Mouse (Mus musculus) liver, embryonic 11.5 days (tissue): ENCODE measurements around the gene Mark3. TPM values are rescaled to one million over a fixed set of nuclear protein-coding genes. Genes with fewer than 3 reads are reported as not detected.

ENCODE experiments used
- ATAC-seq: fragments of 200-750 bp; cut with Nextera tagmentation; replicated peaks from 2 replicates; pipeline ENCODE4 v1.8.0; 2017; ENCODE audit warnings: moderate number of reproducible peaks, mild to moderate bottlenecking, moderate TSS enrichment, moderate library complexity; ENCODE audit not compliant: low FRiP score
- DNase-seq: peaks from one replicate; pipeline ENCODE4 v3.0.0-alpha.2; 2017; ENCODE audit warnings: low spot score
- H3K27ac ChIP-seq: fragments of 300-500 bp; sonication (generic); 2 replicates; pipeline ENCODE4 v1.5.1; 2014; ENCODE audit warnings: mild to moderate bottlenecking, low read depth, low read length, control low read depth
- H3K27me3 ChIP-seq: fragments of 300-500 bp; sonication (generic); replicated peaks from 2 replicates; pipeline ENCODE4 v1.6.1; 2014; ENCODE audit warnings: low read length, mixed read lengths; ENCODE audit not compliant: control insufficient read depth, insufficient read depth
- H3K36me3 ChIP-seq: fragments of 300-500 bp; sonication (generic); 2 replicates; pipeline ENCODE4 v1.6.1; 2014; ENCODE audit warnings: mild to moderate bottlenecking, low read length, moderate library complexity, mixed read lengths; ENCODE audit not compliant: control insufficient read depth, insufficient read depth
- H3K4me1 ChIP-seq: fragments of 300-500 bp; sonication (generic); replicated peaks from 2 replicates; pipeline ENCODE4 v1.6.1; 2014; ENCODE audit warnings: low read length, mixed read lengths; ENCODE audit not compliant: control insufficient read depth, insufficient read depth
- H3K4me2 ChIP-seq: fragments of 300-500 bp; sonication (generic); 2 replicates; pipeline ENCODE4 v1.6.1; 2014; ENCODE audit warnings: mild to moderate bottlenecking, control low read depth, moderate library complexity
- H3K4me3 ChIP-seq: fragments of 300-500 bp; sonication (generic); 2 replicates; pipeline ENCODE4 v1.5.1; 2014; ENCODE audit warnings: low read depth, low read length, control low read depth
- H3K9ac ChIP-seq: fragments of 300-500 bp; sonication (generic); 2 replicates; pipeline ENCODE4 v1.6.1; 2014; ENCODE audit warnings: low read depth, low read length, control low read depth
- H3K9me3 ChIP-seq: fragments of 300-500 bp; sonication (generic); 2 replicates; pipeline ENCODE4 v1.6.1; 2016; ENCODE audit warnings: low read length, inconsistent platforms, mixed read lengths; ENCODE audit not compliant: control insufficient read depth
- WGBS: fragments of 180-500 bp; shearing (Covaris S2); extraction: QIAGEN DNeasy Blood & Tissue Kit; methylation state at CpG from one replicate; pipeline ENCODE4 v1.1.7; 2014; 5-methylcytosine and 5-hydroxymethylcytosine counted together
- polyA plus RNA-seq: library from polyadenylated mRNA; unstranded; fragments of >200 nt; fragmentation: Nextera tagmentation; extraction: Ambion mirVana; gene quantifications from 2 replicates; pipeline ENCODE4 v1.2.1, GENCODE M21; 2014

The Mark3 gene
- polyA plus RNA-seq, 1 experiment from 2014 or later: 38.6 TPM

- 80% methylated on average over 11 of the region's 11 CpGs for WGBS
Measured at GRCm38 (mm10) chr12:111689426-111689825, 115.1 kb downstream of the Mark3 start.

GRCm38 (mm10) chr12:111691346-111691872, 117.1 kb downstream of the Mark3 start:
- WGBS: 28% methylated on average over 5 of the region's 5 CpGs
- H3K4me2 ChIP-seq: no peak overlapping the region
- no peak overlapping the region for H3K4me3 ChIP-seq
- ATAC-seq: no peak; the same call in 1 of the 2 replicates
- H3K36me3 ChIP-seq: no peaks in the 10 kb centered on the region
- H3K9me3 ChIP-seq: no peaks in the 10 kb centered on the region
- H3K27me3 ChIP-seq: no peaks in the 10 kb centered on the region
- peak overlapping the region; percentile 28; the same call in 1 of the 2 replicates for H3K27ac ChIP-seq
- DNase-seq: no peak
- H3K4me1 ChIP-seq: peaks cover 30% of the 10 kb centered on the region
- H3K9ac ChIP-seq: no peak overlapping the region

More at GRCm38 (mm10) chr12:111689426-111689825, 115.1 kb downstream of the Mark3 start:
- H3K36me3 ChIP-seq: no peaks in the 10 kb centered on the region
- peaks cover 26% of the 10 kb centered on the region for H3K4me1 ChIP-seq
- no peaks in the 10 kb centered on the region for H3K27me3 ChIP-seq
- H3K4me2 ChIP-seq: no peak overlapping the region
- no peak overlapping the region for H3K9ac ChIP-seq
- no peak for DNase-seq
- no peak overlapping the region for H3K27ac ChIP-seq
- H3K9me3 ChIP-seq: no peaks in the 10 kb centered on the region
- no peak overlapping the region for H3K4me3 ChIP-seq
- no peak for ATAC-seq

- H3K36me3 ChIP-seq: no peaks in the 10 kb centered on the region
- peaks cover 30% of the 10 kb centered on the region for H3K4me1 ChIP-seq
- no peak overlapping the region for H3K9ac ChIP-seq
- DNase-seq: no peak
- H3K27ac ChIP-seq: no peak overlapping the region
- 76% methylated on average over 5 of the region's 5 CpGs for WGBS
- no peak overlapping the region for H3K4me2 ChIP-seq
- H3K9me3 ChIP-seq: no peaks in the 10 kb centered on the region
- H3K4me3 ChIP-seq: no peak overlapping the region
- no peaks in the 10 kb centered on the region for H3K27me3 ChIP-seq
- no peak for ATAC-seq
Measured at GRCm38 (mm10) chr12:111692899-111693298, 118.6 kb downstream of the Mark3 start.

DNA sequence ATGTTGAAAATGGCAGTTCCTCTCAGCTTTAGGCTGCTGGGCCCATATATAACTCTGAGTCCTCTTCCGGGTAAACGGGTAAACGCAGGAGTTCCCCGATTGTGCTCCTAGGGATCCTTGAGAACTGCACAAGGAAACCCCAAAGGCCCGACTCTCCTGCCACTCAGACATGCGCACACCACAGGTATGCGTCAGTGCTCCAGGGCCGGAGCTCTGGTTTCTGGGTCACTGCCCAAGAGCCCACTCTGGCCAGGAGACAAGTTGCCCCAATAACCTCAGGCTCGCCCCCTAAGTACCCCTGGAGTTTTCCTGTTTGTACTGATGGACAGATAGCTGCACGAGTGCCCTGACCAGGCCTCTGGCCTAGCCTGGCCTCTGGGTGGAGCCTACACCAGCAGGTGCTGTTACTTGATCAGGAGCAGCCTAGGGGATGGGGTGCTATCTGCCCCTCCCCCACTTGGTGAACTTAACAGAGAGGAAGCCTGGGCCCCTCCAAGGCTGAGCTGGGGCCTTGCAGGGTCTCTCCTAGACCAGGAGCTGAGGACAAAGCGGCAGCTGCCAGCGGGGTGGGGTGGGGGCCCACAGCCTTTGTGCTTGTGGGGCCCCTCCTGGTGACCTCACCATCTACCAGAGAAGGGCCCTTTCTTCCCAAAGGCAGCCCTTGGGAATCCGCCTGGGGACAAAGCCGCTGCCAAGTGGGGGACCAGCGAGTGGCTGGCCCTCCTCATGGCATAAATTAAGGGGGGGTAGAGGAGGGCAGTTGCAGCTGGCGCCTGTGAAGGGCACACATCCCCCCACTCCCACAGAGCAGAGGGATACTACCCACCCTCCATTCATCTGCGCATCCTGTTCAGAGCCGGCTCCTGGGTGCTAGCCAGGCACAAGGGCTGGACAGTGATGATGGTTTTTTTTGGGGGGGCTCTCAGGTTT, 119.3 kb downstream of the Mark3 start:
- Histone ChIP-seq H3K9me3 (no peaks in the 10 kb centered on the region), H3K4me1 (peaks cover 30% of the 10 kb centered on the region), H3K9ac (peak overlapping the region; percentile 41; the same call in 1 of the 2 replicates), H3K4me2 (peak overlapping the region; percentile 35), H3K27ac (no peak overlapping the region), H3K27me3 (no peaks in the 10 kb centered on the region), H3K36me3 (no peaks in the 10 kb centered on the region), H3K4me3 (no peak overlapping the region)
- WGBS: 50% methylated on average over 18 of the region's 18 CpGs
- ATAC-seq (peak; percentile 40), DNase-seq (no peak)

- Histone ChIP-seq H3K9ac (0 out of 2 replicates have a peak overlapping the region, but pooled peaks have one; percentile 41), H3K36me3 (no peaks in the 10 kb centered on the region), H3K27me3 (no peaks in the 10 kb centered on the region), H3K27ac (0 out of 2 replicates have a peak overlapping the region, but pooled peaks have one; percentile 9), H3K4me1 (peaks cover 30% of the 10 kb centered on the region), H3K4me2 (peak overlapping the region; percentile 35), H3K9me3 (no peaks in the 10 kb centered on the region), H3K4me3 (no peak overlapping the region)
- DNase-seq (no peak), ATAC-seq (no peak)
- 23% methylated on average over 12 of the region's 12 CpGs for WGBS
Measured at GRCm38 (mm10) chr12:111694271-111694781, 120.0 kb downstream of the Mark3 start.

DNA sequence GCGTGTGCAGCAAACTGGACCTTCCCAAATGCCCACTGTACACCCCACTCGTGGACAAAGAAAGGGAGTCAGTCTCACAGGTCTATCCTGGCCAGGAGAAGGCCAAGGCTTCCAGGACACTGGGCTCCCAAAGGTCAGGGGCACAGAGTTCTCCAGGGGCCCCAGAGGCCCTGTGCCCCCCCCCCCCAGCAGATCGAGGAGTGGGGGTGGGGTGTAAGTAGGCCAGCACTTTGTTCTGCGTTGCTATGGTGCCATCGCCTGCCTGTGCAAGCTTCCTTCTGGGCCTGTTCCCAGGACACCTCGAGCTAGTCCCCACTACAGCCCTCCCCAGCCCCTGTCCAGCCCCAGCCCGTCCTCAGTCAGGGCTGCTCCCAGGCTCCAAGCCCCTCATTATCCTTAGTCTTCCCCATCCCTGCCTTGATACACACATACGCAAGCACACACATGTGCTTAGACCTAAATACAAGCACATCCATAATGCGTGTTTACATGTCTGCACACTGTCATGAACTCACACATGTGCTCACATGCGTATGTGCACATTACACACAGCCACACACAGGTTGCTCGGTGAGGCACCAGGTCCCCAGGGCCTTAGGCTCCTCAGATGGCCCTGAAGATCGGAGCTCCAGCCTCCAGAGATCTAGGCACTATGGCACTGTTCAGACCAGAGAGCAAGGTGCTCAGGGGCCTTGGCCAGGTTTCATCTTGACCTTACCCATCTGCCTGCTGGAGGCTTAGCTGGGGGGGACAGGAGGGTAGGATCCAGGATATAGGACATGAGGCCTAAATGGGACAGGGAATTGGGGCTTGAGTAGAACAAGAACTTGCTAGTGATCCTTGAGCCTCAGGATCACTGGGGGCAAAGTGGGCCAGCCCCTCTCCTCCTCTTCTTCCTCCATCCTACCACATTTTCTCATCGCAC, 120.8 kb downstream of the Mark3 start:
- Histone ChIP-seq H3K4me1 (peaks cover 30% of the 10 kb centered on the region), H3K27ac (no peak overlapping the region), H3K9ac (no peak overlapping the region), H3K4me3 (no peak overlapping the region), H3K9me3 (no peaks in the 10 kb centered on the region), H3K27me3 (no peaks in the 10 kb centered on the region; the same call in 1 of the 2 replicates), H3K4me2 (no peak overlapping the region), H3K36me3 (no peaks in the 10 kb centered on the region)
- WGBS: 65% methylated on average over 13 of the region's 13 CpGs
- DNase-seq (no peak), ATAC-seq (no peak)

DNA sequence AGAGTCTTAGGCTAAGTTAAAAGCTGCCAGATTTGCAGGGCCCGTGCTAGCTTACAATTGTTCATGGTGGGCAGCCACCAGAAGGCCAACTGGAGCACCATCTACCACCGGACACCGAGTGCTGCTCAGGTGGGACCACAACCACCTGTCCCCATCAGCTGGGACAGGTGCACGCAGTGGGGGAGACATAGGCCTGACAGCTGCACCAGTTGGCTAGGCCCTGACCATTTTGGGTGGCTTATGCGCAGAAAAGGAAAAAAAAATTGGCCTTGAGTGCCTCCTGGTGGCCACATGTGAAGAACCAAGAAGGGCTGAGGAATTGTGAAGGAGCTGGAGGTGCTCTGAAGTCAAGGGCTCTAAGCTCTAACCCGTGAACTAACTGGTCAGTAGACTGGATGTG, 121.9 kb downstream of the Mark3 start:
- H3K4me3 ChIP-seq: no peak overlapping the region
- H3K4me1 ChIP-seq: peaks cover 30% of the 10 kb centered on the region
- H3K9me3 ChIP-seq: no peaks in the 10 kb centered on the region
- no peaks in the 10 kb centered on the region; the same call in 1 of the 2 replicates for H3K27me3 ChIP-seq
- H3K36me3 ChIP-seq: no peaks in the 10 kb centered on the region
- 35% methylated on average over 6 of the region's 6 CpGs for WGBS
- DNase-seq: peak; percentile 72
- no peak overlapping the region for H3K4me2 ChIP-seq
- no peak overlapping the region for H3K9ac ChIP-seq
- peak; percentile 44 for ATAC-seq
- no peak overlapping the region for H3K27ac ChIP-seq

- Histone ChIP-seq H3K4me1 (peaks cover 22% of the 10 kb centered on the region), H3K27ac (no peak overlapping the region), H3K4me3 (no peak overlapping the region), H3K4me2 (no peak overlapping the region), H3K36me3 (no peaks in the 10 kb centered on the region), H3K9ac (no peak overlapping the region), H3K27me3 (no peaks in the 10 kb centered on the region; the same call in 1 of the 2 replicates), H3K9me3 (no peaks in the 10 kb centered on the region)
- ATAC-seq (no peak), DNase-seq (no peak)
- WGBS: 63% methylated on average over 4 of the region's 4 CpGs
Measured at GRCm38 (mm10) chr12:111697708-111698107, 123.4 kb downstream of the Mark3 start.
